Mouse (Mus musculus): ENCODE data around the gene Cfap61.
"Not testable (repeated sequence)": the region's sequence is repeated elsewhere in the genome, so short reads cannot be mapped to it uniquely, and the experiment has no call there.

Gene Cfap61

DNA sequence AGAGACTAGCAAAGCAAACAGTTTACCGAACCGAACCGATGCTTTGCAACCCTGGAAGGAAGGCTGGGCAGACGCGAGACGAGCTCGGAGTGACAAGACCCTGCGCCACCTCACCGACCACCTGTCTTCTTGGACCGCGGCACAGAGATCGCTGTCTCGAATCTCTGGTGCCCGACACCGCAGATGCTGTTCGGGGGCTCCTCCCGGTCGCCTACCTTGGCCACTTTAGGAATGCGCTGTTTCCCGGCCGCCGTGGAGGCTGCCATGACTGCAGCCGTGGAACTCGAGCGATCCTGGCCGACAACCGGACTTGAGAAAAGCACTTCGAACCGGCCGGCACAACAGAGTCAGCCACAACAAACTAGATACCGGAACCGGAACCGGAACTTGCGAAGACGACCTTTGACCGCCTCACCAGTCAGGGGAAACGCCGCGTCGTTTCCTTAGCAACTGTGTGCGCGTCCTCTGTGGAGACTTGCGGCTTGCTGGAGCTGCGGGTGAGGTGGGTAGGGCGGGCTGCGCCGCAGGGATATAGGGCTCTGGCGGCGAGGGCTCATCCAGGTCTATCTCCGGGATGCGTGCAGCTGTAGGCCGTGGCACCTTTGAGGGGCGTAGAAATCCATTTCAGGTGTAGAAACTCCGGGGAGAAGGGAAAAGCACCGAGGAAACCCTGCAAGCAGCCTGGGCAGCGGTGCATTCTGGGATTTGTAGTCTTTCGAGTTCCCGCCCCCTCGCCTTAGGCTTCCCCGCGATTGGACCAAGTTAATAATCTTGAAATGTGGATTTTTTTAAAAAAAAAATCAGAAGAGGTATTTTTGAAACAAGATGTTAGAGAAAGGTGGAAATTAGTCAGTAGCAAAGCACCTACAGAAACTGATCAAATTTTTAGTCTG lies at the start of gene Cfap61, which contains the start of gene Crnkl1:
Gene Cfap61 (plus strand): TSS at position 446 of the 893 bp plus-strand sequence.
Gene Crnkl1 (minus strand): TSS at position 676 of the 893 bp plus-strand sequence.
- peak; percentile 82 for DNase-seq (ENCODE audit: low spot score)

- DNase-seq (ENCODE audit: low spot score) = no peak
These were observed 49.4 kb upstream of the Cfap61 start for GRCm38 (mm10) chr2:145884913-145885785.

- no peak for DNase-seq (ENCODE audit: low spot score)
These were observed 46.4 kb upstream of the Cfap61 start for GRCm38 (mm10) chr2:145887937-145888765.

- DNase-seq (ENCODE audit: low spot score) = no peak
These were observed 45.7 kb upstream of the Cfap61 start for GRCm38 (mm10) chr2:145888766-145889480.

GRCm38 (mm10) chr2:145890571-145890970 lies 44.0 kb upstream of the Cfap61 start:
- DNase-seq (ENCODE audit: low spot score) = no peak

- no peak for DNase-seq (ENCODE audit: low spot score)
These were observed 40.8 kb upstream of the Cfap61 start for GRCm38 (mm10) chr2:145893756-145894155.

- DNase-seq (ENCODE audit: low spot score) = no peak
These were observed 36.5 kb upstream of the Cfap61 start for GRCm38 (mm10) chr2:145898106-145898505.

DNA sequence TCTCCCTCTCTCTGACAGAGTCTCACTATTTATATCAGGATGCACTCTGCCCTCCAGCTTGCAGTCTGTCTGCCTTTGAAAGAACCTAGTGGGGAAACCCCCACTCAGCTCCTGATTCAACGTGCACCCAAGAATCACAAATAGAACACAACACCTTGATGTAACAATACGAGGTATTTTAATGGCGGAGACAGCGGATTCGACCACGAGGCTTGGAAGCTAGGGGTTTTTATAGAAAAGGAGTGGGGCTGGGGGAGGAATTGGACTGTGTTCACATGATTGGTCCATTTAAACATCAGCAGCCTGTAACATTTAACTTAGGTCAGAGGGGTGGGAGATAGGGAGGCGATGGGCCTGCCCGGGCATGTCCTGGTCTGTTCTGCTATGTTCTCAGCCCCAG lies 34.3 kb upstream of the Cfap61 start:
- not testable (repeated sequence) for DNase-seq (ENCODE audit: low spot score)

GRCm38 (mm10) chr2:145901861-145902260 lies 32.7 kb upstream of the Cfap61 start, which contains the start of gene Naa20:
Gene Naa20, plus strand, starts transcription at chr2:145902099.
- DNase-seq (ENCODE audit: low spot score) = no peak

DNA sequence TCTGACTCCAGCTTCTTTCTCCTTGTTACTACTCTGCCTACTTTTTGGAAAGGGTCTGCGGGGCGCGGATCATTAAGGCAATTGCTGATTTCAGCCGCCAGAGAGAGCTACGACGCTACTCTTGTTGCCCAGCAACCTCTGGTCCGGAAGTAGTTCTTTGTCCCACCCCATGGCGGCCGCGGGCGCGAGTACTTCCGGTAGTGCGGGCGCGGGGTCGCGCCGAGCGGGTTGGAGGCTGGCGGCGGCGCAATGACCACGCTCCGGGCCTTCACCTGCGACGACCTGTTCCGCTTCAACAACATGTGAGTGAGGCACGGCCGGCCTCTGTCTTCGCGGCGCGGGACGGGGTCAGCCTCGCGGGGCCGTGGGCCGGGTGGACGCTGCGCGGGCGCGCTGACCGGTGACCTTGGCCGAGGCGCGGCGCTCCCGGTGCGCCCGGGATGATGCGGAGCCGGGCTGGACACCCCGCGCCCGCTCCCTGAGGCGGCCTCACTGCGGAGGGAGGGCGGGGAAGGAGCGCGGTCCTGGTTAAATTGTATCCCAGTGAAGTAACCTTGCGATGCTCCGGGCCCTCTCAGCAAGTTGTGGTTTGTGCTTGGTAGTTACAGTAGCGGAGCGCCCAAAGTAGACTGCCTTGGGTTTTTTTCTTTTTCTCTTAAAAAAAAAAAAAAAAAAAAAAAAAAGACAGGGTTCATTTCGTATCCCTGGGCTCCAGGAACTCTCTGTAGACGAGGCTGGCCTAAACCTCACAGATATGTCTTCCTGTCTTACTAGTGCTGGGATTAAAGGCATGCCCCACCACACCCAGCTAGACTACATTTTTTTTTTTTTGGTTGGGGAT lies 31.3 kb upstream of the Cfap61 start:
- DNase-seq (ENCODE audit: low spot score) = peak; percentile 82

GRCm38 (mm10) chr2:145903983-145904616 lies 30.5 kb upstream of the Cfap61 start:
- DNase-seq (ENCODE audit: low spot score) = no peak

DNA sequence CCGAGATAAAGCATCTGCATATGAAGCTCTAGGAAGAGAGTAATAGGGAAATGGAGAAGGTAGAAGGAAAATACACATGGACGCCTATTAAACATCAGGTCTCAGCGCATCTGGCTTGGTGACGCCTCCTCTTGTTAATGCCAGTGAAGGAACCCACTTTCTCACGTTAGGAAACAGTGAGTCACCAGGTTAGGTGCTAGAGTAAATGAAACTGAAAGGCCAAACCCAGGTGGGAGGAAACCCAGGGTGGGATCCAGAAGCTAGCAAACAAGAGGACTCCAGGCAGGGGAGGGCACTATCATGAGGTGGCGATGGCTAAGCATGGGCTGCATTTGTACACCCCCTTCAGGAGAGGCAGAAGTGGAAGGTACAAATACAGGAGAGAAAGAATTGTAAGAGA lies 29.4 kb upstream of the Cfap61 start:
- DNase-seq (ENCODE audit: low spot score) = no peak

DNA sequence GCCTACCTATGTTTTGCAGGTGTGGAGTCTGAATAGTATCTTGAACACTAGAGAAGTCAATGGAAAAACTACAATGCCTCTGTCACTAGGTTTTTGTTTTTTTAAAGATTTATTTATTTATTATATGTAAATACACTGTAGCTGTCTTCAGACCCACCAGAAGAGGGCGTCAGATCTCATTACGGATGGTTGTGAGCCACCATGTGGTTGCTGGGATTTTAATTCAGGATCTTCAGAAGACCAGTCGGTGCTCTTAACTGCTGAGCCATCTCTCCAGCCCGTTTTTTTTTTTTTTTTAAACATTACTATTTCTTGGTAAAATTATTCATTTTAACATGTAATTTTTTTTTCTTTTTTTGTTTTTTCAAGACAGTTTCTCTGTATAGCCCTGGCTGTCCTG lies 28.7 kb upstream of the Cfap61 start:
- not testable (repeated sequence) for DNase-seq (ENCODE audit: low spot score)

DNA sequence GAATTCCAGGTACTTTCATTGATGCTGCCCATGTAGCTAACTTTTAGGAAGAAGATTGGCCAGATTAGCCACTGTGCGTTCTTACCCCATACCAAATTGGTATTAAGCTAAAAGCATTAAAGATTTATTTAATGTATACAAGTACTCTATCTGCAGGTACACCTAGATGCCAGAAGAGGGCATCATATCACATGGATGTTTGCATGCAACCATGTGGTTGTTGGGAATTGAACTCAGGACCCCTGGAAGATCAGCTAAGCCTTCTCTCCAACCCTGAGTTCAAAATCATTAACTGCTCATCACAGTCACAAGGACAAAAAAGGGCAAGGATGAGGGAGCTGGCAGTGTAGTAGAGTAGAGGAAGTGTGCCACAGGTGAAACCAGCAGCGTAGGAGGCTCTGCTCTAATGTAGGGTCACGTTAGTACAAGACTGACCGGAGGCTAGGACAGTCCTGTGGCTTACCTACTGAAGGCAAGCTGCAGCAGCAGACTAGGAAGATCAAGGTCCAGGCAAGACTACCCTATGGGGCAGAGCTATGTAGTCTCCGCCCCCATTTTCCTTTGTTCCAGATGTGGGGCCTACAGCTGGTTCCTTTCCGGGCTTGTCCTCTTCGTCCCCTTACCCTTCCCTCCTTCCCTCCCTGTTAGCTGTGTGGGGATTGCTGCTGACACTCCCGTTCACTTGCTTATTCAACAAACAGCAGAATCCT lies 13.5 kb upstream of the Cfap61 start:
- no peak for DNase-seq (ENCODE audit: low spot score)

- DNase-seq (ENCODE audit: low spot score) = no peak
These were observed 2.4 kb downstream of the Cfap61 start for GRCm38 (mm10) chr2:145936975-145937374.

DNA sequence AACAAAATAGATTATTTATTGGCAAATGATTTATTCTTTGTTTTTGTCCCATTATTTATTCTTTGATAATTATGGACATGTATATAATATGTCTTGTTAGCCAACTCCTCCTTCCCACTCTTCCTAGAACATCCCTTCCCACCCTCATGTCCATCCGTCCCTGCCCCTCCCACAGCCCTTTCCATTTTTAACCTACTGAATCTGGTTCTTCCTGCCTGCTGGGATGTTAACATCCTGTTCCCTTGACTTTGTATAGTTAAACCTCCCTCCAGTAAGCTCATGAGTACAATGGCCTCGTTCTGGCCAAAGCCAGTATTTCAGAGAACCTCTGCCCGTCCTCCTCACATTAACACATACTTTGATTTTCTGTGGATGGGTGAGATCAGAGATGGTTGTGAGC lies 6.8 kb downstream of the Cfap61 start:
- no peak for DNase-seq (ENCODE audit: low spot score)

DNA sequence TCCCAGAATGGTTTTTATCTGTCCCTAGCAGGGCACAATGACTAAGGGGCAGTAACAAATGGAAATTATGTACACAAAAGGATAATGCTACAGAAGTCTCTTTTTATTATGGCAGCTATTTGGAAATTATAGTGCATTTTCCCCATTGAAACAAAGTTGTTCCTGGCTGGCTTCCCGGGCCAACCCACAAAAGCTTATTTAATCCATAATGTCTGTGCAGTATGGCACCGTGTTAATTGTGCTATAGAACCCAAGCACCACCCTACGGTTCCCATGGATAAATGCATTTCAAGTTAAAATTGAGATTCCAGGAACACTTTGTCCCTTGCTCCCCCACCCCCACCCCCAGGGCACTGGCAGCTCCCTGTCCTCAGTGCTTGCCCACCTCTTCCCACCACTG lies 9.7 kb downstream of the Cfap61 start:
- no peak for DNase-seq (ENCODE audit: low spot score)

GRCm38 (mm10) chr2:145948402-145948954 lies 13.9 kb downstream of the Cfap61 start:
- DNase-seq (ENCODE audit: low spot score) = no peak

All from ovary, postnatal 10 days (tissue).